Mouse (Mus musculus) ovary, adult 18-20 months (tissue): ENCODE data around the gene St8sia1.

Experiments used
- DNase-seq: peaks from one replicate; pipeline ENCODE4 v3.0.0; 2022; ENCODE audit warnings: low spot score, mixed read lengths

St8sia1 gene

DNA sequence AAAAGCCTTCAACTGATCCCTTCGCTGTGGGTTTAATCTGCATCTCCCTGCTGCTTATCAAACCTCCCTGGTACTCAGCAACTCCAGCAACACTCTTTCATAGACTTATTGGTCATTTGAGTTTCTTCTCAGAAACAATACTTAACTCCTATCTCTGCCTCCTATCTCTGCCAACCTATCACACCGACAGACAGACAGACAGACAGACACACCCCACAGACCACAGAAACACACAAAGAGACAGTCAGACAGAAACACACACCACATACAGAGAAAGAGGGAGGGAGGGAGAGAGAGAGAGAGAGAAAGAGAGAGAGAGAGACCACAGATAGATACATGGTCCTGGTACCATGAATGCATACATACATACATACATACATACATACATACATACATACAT lies 18.8 kb downstream of the St8sia1 start:
- no peak for DNase-seq

DNA sequence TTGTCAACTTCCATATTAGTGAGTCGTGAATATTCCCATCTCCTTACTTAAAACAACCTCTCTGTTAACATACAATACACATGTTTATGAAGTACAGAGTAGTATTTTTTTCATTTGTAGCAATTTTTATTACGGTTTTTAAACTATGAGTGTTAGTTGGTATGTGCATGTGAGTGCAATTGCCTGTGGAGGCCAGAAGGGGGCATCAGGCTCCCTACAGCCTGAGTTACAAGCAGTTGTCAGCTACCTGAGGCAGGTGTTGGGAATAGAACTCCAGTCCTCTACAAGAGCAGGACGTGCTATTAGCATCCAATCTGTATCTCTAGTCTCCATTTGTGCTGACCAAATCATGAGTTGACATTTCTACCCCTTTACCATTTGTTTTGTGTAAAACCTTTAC lies 19.8 kb downstream of the St8sia1 start:
- DNase-seq, result no peak

DNA sequence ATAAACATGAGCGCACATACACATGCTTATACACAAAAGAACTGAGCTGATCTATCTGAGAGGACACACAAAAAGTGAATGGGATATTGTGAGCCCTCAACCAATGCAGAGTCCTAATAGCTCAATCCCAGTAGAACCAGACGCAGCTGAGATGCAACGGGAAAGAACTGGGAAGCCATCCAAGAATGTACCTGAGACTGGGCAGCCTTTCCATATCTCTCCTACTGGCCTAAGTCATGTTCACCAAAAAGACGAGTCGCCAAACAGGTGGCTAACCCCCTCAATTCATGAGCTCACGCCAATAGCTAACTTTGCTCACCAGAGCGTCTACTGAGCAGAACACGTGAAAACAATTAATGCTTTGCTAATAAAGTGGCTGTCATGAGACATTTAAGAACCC lies 20.8 kb downstream of the St8sia1 start:
- no peak for DNase-seq

DNA sequence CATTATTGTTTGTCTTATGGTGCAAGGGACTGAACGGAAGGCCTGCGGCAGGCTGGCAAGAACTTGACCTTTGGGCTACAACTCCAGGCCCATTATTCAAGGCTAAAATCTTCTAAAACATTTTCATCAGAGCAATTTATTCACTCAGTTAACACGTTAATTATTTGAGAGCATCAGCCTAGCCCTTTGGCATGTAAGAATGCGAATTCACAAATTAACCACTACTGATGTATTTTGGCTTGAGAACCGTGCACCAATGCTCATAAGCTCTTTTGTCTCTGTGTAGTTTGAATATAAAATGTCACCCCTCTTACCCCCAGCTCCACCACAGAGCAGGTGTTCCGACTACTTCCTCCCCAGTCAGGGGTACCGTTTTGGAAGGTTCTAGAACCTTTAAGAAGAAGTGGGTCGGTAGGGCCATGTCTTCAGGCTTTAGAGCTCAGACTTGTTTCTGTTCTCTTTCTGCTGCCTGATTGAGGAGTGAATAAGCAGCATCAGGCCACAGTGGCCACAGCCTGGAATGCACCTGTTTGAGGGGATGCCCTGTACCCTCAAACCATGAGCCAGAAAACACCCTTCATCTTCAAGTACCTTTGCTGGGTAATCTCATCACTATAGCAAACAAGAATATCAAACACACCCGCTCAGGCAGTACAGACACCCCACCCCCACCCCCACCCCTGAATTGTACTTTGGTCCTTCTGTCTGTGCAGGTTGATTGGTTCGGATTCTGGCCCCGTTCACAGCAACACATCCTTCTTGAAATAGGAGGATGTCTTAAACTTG lies 22.5 kb downstream of the St8sia1 start:
- no peak for DNase-seq

DNA sequence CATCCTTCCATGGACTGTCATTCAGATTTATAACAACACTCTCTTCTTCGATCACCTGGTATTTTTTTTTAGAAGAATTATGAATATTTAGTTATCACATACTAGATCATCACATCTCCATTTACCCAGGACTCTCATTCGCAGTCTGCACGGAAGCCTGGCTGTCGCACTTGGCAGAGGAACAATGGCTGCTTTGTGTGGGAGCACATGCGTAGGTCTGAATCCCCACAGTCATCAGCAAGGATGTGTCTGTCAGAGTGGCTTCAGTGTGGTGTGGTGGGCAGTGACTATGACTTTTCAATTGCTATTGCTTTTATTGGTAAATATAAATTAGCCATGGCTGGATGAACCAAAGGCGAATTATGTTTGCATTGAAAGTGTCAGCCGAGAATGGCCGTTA lies 23.2 kb downstream of the St8sia1 start:
- DNase-seq, result no peak

DNA sequence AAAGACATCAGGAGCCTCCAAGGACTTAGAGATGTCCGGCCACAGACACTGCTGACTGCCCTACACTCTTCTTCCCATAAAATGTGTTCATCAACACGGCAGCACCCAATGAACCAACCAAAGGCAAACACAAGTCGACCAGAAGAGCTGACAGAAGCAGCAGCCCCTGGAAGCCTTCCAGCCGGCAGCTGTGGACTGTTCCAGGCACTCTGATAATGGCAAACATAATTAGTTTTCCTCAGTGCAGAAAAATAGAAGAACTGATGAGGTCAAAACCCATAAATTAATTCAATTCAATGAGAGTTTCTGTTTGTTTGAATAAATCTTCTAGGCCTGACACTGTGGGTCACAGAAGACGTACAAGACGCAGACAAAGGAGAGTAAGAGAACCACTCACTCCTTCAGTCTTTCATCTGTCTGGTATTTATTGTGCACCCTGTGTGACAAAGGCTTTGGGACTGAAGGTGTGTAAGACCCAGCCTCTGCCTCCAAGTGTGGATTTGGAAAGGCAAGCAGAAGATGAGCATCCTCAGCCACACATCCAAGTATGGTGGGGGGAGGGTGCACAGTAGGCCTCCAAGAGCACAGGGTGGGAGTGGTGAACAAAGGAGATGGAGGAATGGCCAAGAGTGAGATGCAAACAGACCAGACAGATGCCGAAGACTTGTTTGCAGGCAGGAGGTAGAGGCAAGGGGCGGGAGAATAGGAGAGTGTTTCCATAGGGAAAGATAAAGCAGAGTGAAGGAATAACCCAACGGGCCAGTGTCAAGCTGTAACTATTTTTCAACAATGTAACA lies 25.5 kb downstream of the St8sia1 start:
- no peak for DNase-seq

DNA sequence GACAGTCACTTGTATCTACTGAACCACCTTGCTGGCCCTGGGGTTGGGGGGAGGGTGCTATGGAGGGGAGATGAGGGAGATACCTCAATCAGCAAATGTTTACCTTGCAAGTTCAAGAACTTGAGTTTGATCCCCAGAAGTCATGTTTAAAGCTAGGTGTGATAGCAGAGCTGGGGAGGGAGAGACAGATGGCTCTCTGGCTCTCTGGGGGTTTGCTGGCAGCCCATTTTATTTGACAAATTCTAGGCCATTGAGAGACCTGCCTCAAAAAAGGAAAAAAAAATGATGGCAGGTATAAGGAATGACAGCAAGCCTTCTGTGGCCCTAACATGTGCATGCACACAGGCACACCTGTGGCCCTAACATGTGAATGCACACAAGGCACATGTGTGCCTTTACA lies 26.2 kb downstream of the St8sia1 start:
- no peak for DNase-seq

- DNase-seq, result no peak
Measured at GRCm38 (mm10) chr6:142932582-142932981, 31.7 kb downstream of the St8sia1 start.

GRCm38 (mm10) chr6:142932144-142932543 lies 32.1 kb downstream of the St8sia1 start:
- DNase-seq, result no peak

DNA sequence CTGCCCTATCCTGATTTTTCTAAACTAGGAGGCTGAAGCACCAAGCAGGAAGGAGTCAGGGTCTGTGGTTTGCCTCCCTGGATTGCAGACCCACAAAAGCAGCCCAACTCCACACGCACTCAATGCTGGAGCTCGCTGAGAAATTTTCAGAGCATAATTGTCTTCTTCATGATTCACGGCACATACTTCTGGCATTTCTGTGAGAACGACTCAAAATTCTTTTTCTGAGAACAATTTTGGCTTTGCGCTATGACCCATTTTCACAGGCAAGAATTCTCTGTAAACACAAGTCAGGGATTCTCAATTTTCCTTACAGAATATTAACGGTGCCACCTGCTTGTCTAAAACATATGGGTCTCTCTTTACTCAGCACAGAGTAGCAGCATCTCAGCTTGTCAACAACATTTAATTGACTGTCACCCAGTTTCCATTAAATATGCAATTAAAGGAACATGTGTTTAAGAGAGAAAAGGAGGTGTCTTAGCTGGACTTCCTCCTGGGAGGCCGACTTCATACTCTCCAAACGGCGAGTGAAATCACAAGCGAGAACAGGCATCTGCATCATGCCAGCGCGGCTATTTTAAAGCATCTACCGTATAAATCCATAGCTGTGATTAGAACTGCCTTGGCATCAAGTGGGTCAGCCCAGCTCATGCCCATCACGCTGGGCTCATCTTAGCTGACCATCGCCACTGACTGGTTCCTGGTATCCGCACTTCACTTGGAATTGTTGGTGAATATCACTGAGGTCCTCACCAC lies 35.5 kb downstream of the St8sia1 start:
- no peak for DNase-seq

GRCm38 (mm10) chr6:142926901-142927605 lies 37.2 kb downstream of the St8sia1 start:
- DNase-seq, result no peak

GRCm38 (mm10) chr6:142925921-142926320 lies 38.3 kb downstream of the St8sia1 start:
- no peak for DNase-seq

- no peak for DNase-seq
Measured at GRCm38 (mm10) chr6:142925374-142925773, 38.9 kb downstream of the St8sia1 start.

- no peak for DNase-seq
Measured at GRCm38 (mm10) chr6:142920901-142921300, 43.4 kb downstream of the St8sia1 start.

GRCm38 (mm10) chr6:142918691-142919090 lies 45.6 kb downstream of the St8sia1 start:
- DNase-seq, result no peak

DNA sequence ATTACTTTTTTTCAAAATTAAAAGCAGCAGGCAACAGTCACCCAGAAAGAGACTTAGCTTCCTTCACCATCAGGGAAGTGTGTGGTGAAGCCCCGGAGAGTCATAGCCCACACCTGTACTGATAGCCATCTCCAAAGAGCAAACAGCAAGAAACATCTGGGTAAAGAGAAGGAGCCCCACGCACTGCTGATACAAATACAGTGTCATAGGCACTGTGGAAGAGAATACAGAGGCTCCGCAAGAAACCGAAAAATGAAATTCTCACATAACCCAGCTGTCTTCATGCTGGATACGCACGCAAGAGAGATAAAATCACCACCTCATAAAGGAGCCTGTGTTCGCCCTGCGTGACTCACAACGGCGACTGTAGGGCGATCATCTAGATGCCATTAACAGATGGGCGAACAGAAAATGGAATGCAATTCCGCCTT lies 46.8 kb downstream of the St8sia1 start:
- DNase-seq, result no peak

- DNase-seq, result no peak
Measured at GRCm38 (mm10) chr6:142916271-142916941, 47.8 kb downstream of the St8sia1 start.

DNA sequence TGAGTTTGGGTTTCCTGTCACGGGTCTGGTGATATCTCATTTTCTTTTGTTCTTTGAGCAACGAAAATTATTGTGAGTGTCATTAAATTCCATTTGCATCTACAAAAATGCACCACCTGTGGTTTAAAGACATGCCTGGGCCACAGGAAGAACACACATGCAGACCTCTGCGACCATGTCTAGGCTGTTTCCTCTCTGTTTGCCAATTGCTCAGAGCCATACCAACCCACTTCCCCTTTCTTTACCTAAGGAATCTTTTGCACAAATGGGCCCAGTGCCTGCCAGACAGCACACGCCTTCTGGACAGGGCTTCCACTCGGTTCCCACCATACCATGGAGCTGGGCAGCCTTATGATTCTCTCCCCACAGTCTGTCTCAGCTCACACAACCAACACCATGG lies 48.8 kb downstream of the St8sia1 start:
- no peak for DNase-seq

DNA sequence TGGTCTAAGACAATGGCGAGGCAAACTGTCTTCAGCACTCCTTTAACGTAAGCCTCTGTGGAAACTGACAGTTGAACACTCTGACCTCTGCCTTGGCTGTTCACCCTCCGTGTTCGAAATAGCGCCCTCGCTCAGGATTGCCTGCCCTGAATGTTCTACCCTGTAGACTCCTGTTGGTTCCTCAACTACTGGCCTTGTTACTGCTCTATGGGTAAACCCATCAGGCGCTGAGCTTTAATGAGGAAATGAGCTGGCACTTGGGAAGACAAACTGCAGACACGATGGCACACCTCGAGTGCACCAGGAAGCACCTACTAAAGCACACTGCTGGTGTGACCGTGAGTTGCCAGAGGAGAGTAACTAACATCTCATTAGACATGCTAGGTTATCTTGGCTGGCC lies 49.6 kb downstream of the St8sia1 start:
- no peak for DNase-seq

GRCm38 (mm10) chr6:142911263-142911662 lies 53.0 kb downstream of the St8sia1 start:
- DNase-seq, result no peak

- DNase-seq, result no peak
Measured at GRCm38 (mm10) chr6:142910721-142911120, 53.5 kb downstream of the St8sia1 start.

DNA sequence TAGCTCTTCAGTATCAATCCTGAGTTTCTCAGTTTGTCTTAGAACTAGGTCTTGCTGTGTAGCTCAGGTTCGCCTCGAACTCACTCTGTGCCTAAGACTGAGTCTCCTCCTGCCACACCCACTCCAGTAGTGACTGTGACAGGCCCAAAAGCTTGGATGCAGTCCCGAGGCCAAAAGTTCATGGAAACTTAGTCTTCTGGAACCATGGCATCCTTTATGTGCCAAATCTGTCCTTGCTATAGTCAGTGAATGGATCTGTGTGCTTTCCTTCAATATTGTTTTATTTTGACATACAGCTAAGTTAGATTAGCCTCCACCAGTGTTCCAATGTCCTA lies 54.5 kb downstream of the St8sia1 start:
- no peak for DNase-seq
